Mouse (Mus musculus): ENCODE results near the gene Psmb8. TPM values are rescaled to one million over a fixed set of nuclear protein-coding genes. Genes with fewer than 3 reads are reported as not detected.

Psmb8 gene
- polyA plus RNA-seq, 1 experiment, result 705 TPM

GRCm38 (mm10) chr17:34188986-34189385 lies 8.5 kb upstream of the Psmb8 start:
- WGBS, result 40% methylated on average over 6 of the region's 6 CpGs
- peaks cover 37% of the 10 kb centered on the region for H3K4me1 ChIP-seq (replicated peaks; ENCODE audit: control insufficient read depth, insufficient read depth, low read length)
- peaks cover 14% of the 10 kb centered on the region; the same call in 1 of the 2 replicates for H3K36me3 ChIP-seq (ENCODE audit: control insufficient read depth, insufficient read depth, low read length)
- no peak for DNase-seq
- peak overlapping the region; percentile 32 for H3K4me3 ChIP-seq (ENCODE audit: control insufficient read depth, insufficient read depth, low read length)
- H3K27me3 ChIP-seq (ENCODE audit: control insufficient read depth, insufficient read depth, low read length), result no peaks in the 10 kb centered on the region
- H3K27ac ChIP-seq (ENCODE audit: control insufficient read depth, insufficient read depth, low read length), result peak overlapping the region; percentile 17; the same call in 1 of the 2 replicates
- no peak for TF ChIP-seq POLR2A (IDR thresholded peaks at IDR 0.05; ENCODE audit: control insufficient read depth, extremely low read depth, insufficient read depth, low read length, poor library complexity)
- no peak for TF ChIP-seq CTCF (IDR thresholded peaks at IDR 0.05; ENCODE audit: borderline replicate concordance, control insufficient read depth, extremely low read depth, insufficient read depth, low read length, poor library complexity)

- Histone ChIP-seq H3K4me3 (ENCODE audit: control insufficient read depth, insufficient read depth, low read length) (no peak overlapping the region), H3K36me3 (ENCODE audit: control insufficient read depth, insufficient read depth, low read length) (peaks cover 18% of the 10 kb centered on the region), H3K4me1 (replicated peaks; ENCODE audit: control insufficient read depth, insufficient read depth, low read length) (peaks cover 33% of the 10 kb centered on the region), H3K27me3 (ENCODE audit: control insufficient read depth, insufficient read depth, low read length) (no peaks in the 10 kb centered on the region), H3K27ac (ENCODE audit: control insufficient read depth, insufficient read depth, low read length) (no peak overlapping the region)
- 95% methylated on average over 16 of the region's 16 CpGs for WGBS
- TF ChIP-seq POLR2A (IDR thresholded peaks at IDR 0.05; ENCODE audit: control insufficient read depth, extremely low read depth, insufficient read depth, low read length, poor library complexity) (no peak), CTCF (IDR thresholded peaks at IDR 0.05; ENCODE audit: borderline replicate concordance, control insufficient read depth, extremely low read depth, insufficient read depth, low read length, poor library complexity) (no peak)
- no peak for DNase-seq
Measured at GRCm38 (mm10) chr17:34192852-34193251, 4.7 kb upstream of the Psmb8 start.

GRCm38 (mm10) chr17:34193468-34193867 lies 4.1 kb upstream of the Psmb8 start:
- Histone ChIP-seq H3K27ac (ENCODE audit: control insufficient read depth, insufficient read depth, low read length) (no peak overlapping the region), H3K4me3 (ENCODE audit: control insufficient read depth, insufficient read depth, low read length) (no peak overlapping the region), H3K4me1 (replicated peaks; ENCODE audit: control insufficient read depth, insufficient read depth, low read length) (peaks cover 30% of the 10 kb centered on the region), H3K36me3 (ENCODE audit: control insufficient read depth, insufficient read depth, low read length) (peaks cover 18% of the 10 kb centered on the region), H3K27me3 (ENCODE audit: control insufficient read depth, insufficient read depth, low read length) (no peaks in the 10 kb centered on the region)
- no peak for DNase-seq
- WGBS, result 89% methylated on average over 8 of the region's 8 CpGs
- no peak for TF ChIP-seq CTCF (IDR thresholded peaks at IDR 0.05; ENCODE audit: borderline replicate concordance, control insufficient read depth, extremely low read depth, insufficient read depth, low read length, poor library complexity)

- H3K27me3 ChIP-seq (ENCODE audit: control insufficient read depth, insufficient read depth, low read length), result no peaks in the 10 kb centered on the region
- H3K4me3 ChIP-seq (ENCODE audit: control insufficient read depth, insufficient read depth, low read length), result no peak overlapping the region
- no peak for TF ChIP-seq CTCF (IDR thresholded peaks at IDR 0.05; ENCODE audit: borderline replicate concordance, control insufficient read depth, extremely low read depth, insufficient read depth, low read length, poor library complexity)
- no peak for TF ChIP-seq POLR2A (IDR thresholded peaks at IDR 0.05; ENCODE audit: control insufficient read depth, extremely low read depth, insufficient read depth, low read length, poor library complexity)
- no peak for DNase-seq
- peaks cover 21% of the 10 kb centered on the region for H3K4me1 ChIP-seq (replicated peaks; ENCODE audit: control insufficient read depth, insufficient read depth, low read length)
- peaks cover 16% of the 10 kb centered on the region for H3K36me3 ChIP-seq (ENCODE audit: control insufficient read depth, insufficient read depth, low read length)
- WGBS, result 94% methylated on average over 4 of the region's 4 CpGs
- H3K27ac ChIP-seq (ENCODE audit: control insufficient read depth, insufficient read depth, low read length), result no peak overlapping the region
Measured at GRCm38 (mm10) chr17:34194723-34195122, 2.8 kb upstream of the Psmb8 start.

- Histone ChIP-seq H3K4me1 (replicated peaks; ENCODE audit: control insufficient read depth, insufficient read depth, low read length) (peaks cover 26% of the 10 kb centered on the region), H3K4me3 (ENCODE audit: control insufficient read depth, insufficient read depth, low read length) (peak overlapping the region; percentile 44), H3K27ac (ENCODE audit: control insufficient read depth, insufficient read depth, low read length) (peak overlapping the region; percentile 99), H3K36me3 (ENCODE audit: control insufficient read depth, insufficient read depth, low read length) (peaks cover 19% of the 10 kb centered on the region), H3K27me3 (ENCODE audit: control insufficient read depth, insufficient read depth, low read length) (no peaks in the 10 kb centered on the region)
- WGBS, result 9% methylated on average over 12 of the region's 12 CpGs
- TF ChIP-seq POLR2A (IDR thresholded peaks at IDR 0.05; ENCODE audit: control insufficient read depth, extremely low read depth, insufficient read depth, low read length, poor library complexity), result peak; percentile 81
- TF ChIP-seq CTCF (IDR thresholded peaks at IDR 0.05; ENCODE audit: borderline replicate concordance, control insufficient read depth, extremely low read depth, insufficient read depth, low read length, poor library complexity), result peak; percentile 44; the same call in 1 of the 2 replicates
- peak; percentile 84 for DNase-seq
Measured at GRCm38 (mm10) chr17:34196491-34196890, 1.0 kb upstream of the Psmb8 start.

GRCm38 (mm10) chr17:34197904-34198520 lies 491 bp downstream of the Psmb8 start:
- peaks cover 12% of the 10 kb centered on the region for H3K36me3 ChIP-seq (ENCODE audit: control insufficient read depth, insufficient read depth, low read length)
- peaks cover 35% of the 10 kb centered on the region for H3K4me1 ChIP-seq (replicated peaks; ENCODE audit: control insufficient read depth, insufficient read depth, low read length)
- 0% methylated on average over 32 of the region's 32 CpGs for WGBS
- H3K27ac ChIP-seq (ENCODE audit: control insufficient read depth, insufficient read depth, low read length), result peak overlapping the region; percentile 99
- peak; percentile 79 for DNase-seq
- no peaks in the 10 kb centered on the region for H3K27me3 ChIP-seq (ENCODE audit: control insufficient read depth, insufficient read depth, low read length)
- TF ChIP-seq POLR2A (IDR thresholded peaks at IDR 0.05; ENCODE audit: control insufficient read depth, extremely low read depth, insufficient read depth, low read length, poor library complexity), result peak; percentile 75; the same call in 1 of the 2 replicates
- TF ChIP-seq CTCF (IDR thresholded peaks at IDR 0.05; ENCODE audit: borderline replicate concordance, control insufficient read depth, extremely low read depth, insufficient read depth, low read length, poor library complexity), result peak; percentile 37; the same call in 1 of the 2 replicates
- H3K4me3 ChIP-seq (ENCODE audit: control insufficient read depth, insufficient read depth, low read length), result peak overlapping the region; percentile 95

Data from thymus, adult 2 months (tissue).